Mouse (Mus musculus): Measurements from ENCODE around the gene Rasgef1b. TPM values are rescaled to one million over a fixed set of nuclear protein-coding genes. Genes with fewer than 3 reads are reported as not detected.

Gene Rasgef1b
- total and polyA plus RNA-seq, 2 experiments = 4.0 to 20.4 TPM

DNA sequence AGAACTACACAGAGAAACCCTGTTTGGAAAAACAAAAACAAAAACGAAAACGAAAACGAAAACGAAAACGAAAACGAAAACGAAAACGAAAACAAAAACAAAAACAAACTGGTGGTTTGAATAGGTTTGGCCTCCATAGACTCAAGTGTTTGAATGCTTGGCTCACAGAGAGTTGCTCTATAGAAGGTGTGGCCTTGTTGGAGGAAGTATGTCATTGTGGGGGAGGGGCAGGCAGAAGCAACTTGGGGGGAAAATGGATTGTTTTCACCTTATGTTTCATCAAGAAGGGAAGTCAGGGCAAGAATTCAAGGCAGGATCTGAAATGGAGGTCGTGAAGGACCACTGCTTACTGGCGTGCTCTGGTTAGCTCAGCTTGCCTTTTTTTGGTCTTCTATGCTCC is 386.3 kb downstream of the Rasgef1b start:
- Histone ChIP-seq H3K4me3 (ENCODE audit: insufficient read depth, low read depth, low read length) (no peak overlapping the region), H3K4me1 (ENCODE audit: control insufficient read depth, insufficient read depth, low read length) (peaks cover 2% of the 10 kb centered on the region; the same call in 1 of the 2 replicates), H3K79me2 (ENCODE audit: control insufficient read depth, insufficient read depth, low read length) (no peaks in the 10 kb centered on the region), H3K27me3 (ENCODE audit: control insufficient read depth, insufficient read depth, low read length) (no peaks in the 10 kb centered on the region), H3K36me3 (ENCODE audit: control insufficient read depth, insufficient read depth, low read length) (no peaks in the 10 kb centered on the region), H3K27ac (replicated peaks; ENCODE audit: insufficient read depth, low read depth, low read length) (no peak overlapping the region), H3K9ac (ENCODE audit: low read depth, low read length) (no peak overlapping the region)
- WGBS = 96% methylated on average over 10 of the region's 10 CpGs
- no peak for TF ChIP-seq CTCF (IDR thresholded peaks at IDR 0.05; ENCODE audit: low read depth, low read length)
- DNase-seq (ENCODE audit: extremely low read depth, low read depth, low spot score) = no peak

DNA sequence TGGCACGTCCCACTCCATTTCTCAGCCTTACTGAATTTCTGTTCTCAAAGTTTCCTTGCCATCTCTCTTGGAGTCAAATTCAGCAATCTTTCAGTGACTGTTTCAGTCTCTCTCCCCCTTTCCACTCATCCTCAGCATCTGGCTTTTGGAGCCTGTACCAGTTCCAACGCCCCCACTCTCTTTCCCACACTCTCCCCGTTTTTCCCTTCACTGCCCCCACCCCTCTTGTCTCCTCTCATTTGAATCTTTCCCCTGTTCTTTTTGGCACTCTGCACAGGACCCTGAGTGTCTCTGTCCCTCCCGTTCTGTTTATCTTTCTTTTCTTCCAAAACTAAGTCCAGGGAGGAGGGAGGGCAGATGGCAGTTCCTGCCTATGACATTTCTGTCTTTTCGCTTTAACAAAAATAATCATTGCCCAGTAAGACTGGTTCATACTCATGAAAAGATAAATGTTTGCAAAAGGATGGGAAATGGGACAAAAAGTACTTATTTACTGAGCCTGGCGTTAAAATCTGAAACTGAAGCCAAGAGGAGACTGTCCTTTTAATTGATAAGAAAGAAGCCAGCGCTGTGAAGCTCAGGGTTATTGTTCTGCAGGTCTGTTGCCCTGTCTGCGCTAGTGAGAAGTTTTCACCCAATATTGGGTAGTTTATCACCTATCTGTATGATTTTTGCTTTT is 388.4 kb downstream of the Rasgef1b start:
- H3K27ac ChIP-seq (replicated peaks; ENCODE audit: insufficient read depth, low read depth, low read length) = peak overlapping the region; percentile 90
- peak; percentile 97 for DNase-seq (ENCODE audit: extremely low read depth, low read depth, low spot score)
- no peak for TF ChIP-seq CTCF (IDR thresholded peaks at IDR 0.05; ENCODE audit: low read depth, low read length)
- no peaks in the 10 kb centered on the region for H3K36me3 ChIP-seq (ENCODE audit: control insufficient read depth, insufficient read depth, low read length)
- no peaks in the 10 kb centered on the region for H3K27me3 ChIP-seq (ENCODE audit: control insufficient read depth, insufficient read depth, low read length)
- H3K4me1 ChIP-seq (ENCODE audit: control insufficient read depth, insufficient read depth, low read length) = peaks cover 2% of the 10 kb centered on the region; the same call in 1 of the 2 replicates
- peak overlapping the region; percentile 25 for H3K9ac ChIP-seq (ENCODE audit: low read depth, low read length)
- no peaks in the 10 kb centered on the region for H3K79me2 ChIP-seq (ENCODE audit: control insufficient read depth, insufficient read depth, low read length)
- no peak overlapping the region; the same call in 1 of the 2 replicates for H3K4me3 ChIP-seq (ENCODE audit: insufficient read depth, low read depth, low read length)
- WGBS = 10% methylated on average over 8 of the region's 8 CpGs

DNA sequence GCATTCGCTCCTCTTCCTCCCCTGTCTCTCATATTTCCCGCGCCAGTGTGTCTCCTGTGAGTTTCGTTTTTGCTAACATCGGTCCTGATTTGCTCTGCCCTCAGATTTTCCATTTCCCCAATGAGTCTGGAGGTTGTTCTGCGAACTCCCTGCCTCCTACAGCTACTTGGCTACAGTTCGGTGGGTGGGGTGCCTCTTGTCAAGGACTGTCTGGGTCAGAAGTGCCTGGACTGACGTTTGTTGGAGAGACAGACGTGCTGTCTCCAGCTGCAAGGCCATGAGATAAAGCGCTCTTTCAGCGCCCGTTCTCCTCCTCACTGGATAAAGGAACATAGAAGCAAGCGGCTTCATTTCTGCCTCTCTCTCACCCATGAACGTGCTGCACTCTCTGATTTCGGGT is 389.1 kb downstream of the Rasgef1b start:
- no peaks in the 10 kb centered on the region for H3K79me2 ChIP-seq (ENCODE audit: control insufficient read depth, insufficient read depth, low read length)
- peak overlapping the region; percentile 17; the same call in 1 of the 2 replicates for H3K4me3 ChIP-seq (ENCODE audit: insufficient read depth, low read depth, low read length)
- H3K9ac ChIP-seq (ENCODE audit: low read depth, low read length) = peak overlapping the region; percentile 25
- TF ChIP-seq CTCF (IDR thresholded peaks at IDR 0.05; ENCODE audit: low read depth, low read length) = no peak
- TF ChIP-seq POLR2A (IDR thresholded peaks at IDR 0.05; ENCODE audit: extremely low read depth, insufficient read depth, low read length) = no peak
- 16% methylated on average over 15 of the region's 15 CpGs for WGBS
- DNase-seq (ENCODE audit: extremely low read depth, low read depth, low spot score) = peak; percentile 91
- peaks cover 2% of the 10 kb centered on the region; the same call in 1 of the 2 replicates for H3K4me1 ChIP-seq (ENCODE audit: control insufficient read depth, insufficient read depth, low read length)
- H3K27me3 ChIP-seq (ENCODE audit: control insufficient read depth, insufficient read depth, low read length) = no peaks in the 10 kb centered on the region
- H3K27ac ChIP-seq (replicated peaks; ENCODE audit: insufficient read depth, low read depth, low read length) = peak overlapping the region; percentile 90
- no peaks in the 10 kb centered on the region for H3K36me3 ChIP-seq (ENCODE audit: control insufficient read depth, insufficient read depth, low read length)

DNA sequence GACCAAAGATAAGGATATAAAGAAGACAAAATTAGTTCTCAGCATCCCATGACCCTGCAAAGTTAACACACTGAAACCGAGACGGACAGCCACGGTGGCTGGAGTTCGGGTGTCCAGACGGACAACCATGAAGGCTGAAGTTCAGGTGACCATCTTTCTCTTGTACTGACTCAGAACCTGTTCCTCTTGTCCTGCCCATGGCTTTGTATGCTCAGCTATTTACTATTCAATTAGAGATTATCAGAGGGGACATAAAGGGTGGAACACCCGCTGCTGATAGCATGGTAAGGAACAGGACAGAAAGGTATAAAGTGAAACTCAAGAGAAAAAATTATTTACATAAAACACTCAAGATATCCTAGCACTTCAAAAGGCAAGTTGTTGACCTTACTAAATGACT is 390.0 kb downstream of the Rasgef1b start:
- Histone ChIP-seq H3K79me2 (ENCODE audit: control insufficient read depth, insufficient read depth, low read length) (no peaks in the 10 kb centered on the region), H3K27ac (replicated peaks; ENCODE audit: insufficient read depth, low read depth, low read length) (no peak overlapping the region; the same call in 1 of the 2 replicates), H3K9ac (ENCODE audit: low read depth, low read length) (no peak overlapping the region), H3K4me1 (ENCODE audit: control insufficient read depth, insufficient read depth, low read length) (peaks cover 2% of the 10 kb centered on the region; the same call in 1 of the 2 replicates), H3K4me3 (ENCODE audit: insufficient read depth, low read depth, low read length) (no peak overlapping the region), H3K27me3 (ENCODE audit: control insufficient read depth, insufficient read depth, low read length) (no peaks in the 10 kb centered on the region), H3K36me3 (ENCODE audit: control insufficient read depth, insufficient read depth, low read length) (no peaks in the 10 kb centered on the region)
- no peak for DNase-seq (ENCODE audit: extremely low read depth, low read depth, low spot score)
- TF ChIP-seq CTCF (IDR thresholded peaks at IDR 0.05; ENCODE audit: low read depth, low read length) (no peak), POLR2A (IDR thresholded peaks at IDR 0.05; ENCODE audit: extremely low read depth, insufficient read depth, low read length) (no peak)
- 91% methylated on average over 6 of the region's 6 CpGs for WGBS

DNA sequence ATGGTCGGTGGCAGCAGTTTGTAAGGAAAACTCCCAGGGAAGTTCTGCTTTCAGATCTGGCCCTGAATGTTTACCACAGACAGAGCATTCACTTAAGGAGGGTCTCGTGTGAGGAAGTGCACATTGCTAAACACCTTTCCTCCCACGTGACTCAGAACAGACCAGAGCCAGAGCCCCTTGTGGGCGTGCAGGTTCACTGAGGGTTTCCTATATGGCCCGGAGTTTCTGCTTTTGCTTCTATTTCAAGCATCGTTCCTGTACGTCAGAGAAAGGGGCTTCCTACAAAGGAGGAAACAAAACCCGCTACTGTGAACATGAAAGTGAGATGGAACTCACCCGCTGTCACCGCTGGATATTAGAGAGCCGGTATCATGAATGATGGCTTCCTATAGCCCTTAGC is 392.4 kb downstream of the Rasgef1b start:
- Histone ChIP-seq H3K79me2 (ENCODE audit: control insufficient read depth, insufficient read depth, low read length) (no peaks in the 10 kb centered on the region), H3K9ac (ENCODE audit: low read depth, low read length) (no peak overlapping the region), H3K4me1 (ENCODE audit: control insufficient read depth, insufficient read depth, low read length) (peaks cover 2% of the 10 kb centered on the region; the same call in 1 of the 2 replicates), H3K27me3 (ENCODE audit: control insufficient read depth, insufficient read depth, low read length) (no peaks in the 10 kb centered on the region), H3K27ac (replicated peaks; ENCODE audit: insufficient read depth, low read depth, low read length) (peak overlapping the region; percentile 23; the same call in 1 of the 2 replicates), H3K36me3 (ENCODE audit: control insufficient read depth, insufficient read depth, low read length) (no peaks in the 10 kb centered on the region), H3K4me3 (ENCODE audit: insufficient read depth, low read depth, low read length) (no peak overlapping the region)
- peak; percentile 37 for DNase-seq (ENCODE audit: extremely low read depth, low read depth, low spot score)
- TF ChIP-seq CTCF (IDR thresholded peaks at IDR 0.05; ENCODE audit: low read depth, low read length) = no peak
- TF ChIP-seq POLR2A (IDR thresholded peaks at IDR 0.05; ENCODE audit: extremely low read depth, insufficient read depth, low read length) = no peak
- WGBS = 81% methylated on average over 11 of the region's 11 CpGs

DNA sequence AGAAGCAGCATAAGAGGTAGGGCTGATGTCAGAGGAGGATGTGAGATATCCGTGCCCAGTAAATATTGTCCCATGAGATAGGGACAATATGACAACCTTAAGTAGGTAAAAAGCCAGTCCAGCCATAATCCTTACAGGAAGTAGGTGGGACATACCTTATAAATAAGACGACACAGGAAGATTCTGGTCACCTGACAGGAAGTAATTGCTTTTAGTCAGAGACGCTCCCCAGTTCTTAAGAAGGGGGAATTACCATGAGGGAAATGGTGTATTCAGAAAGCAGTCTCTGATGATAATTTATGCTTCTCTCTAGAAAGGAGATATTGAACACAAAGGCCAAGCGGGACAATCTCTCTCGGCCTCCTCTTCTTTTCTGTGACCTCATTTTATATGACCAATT is 394.8 kb downstream of the Rasgef1b start:
- no peaks in the 10 kb centered on the region for H3K27me3 ChIP-seq (ENCODE audit: control insufficient read depth, insufficient read depth, low read length)
- no peak overlapping the region for H3K4me3 ChIP-seq (ENCODE audit: insufficient read depth, low read depth, low read length)
- no peaks in the 10 kb centered on the region for H3K36me3 ChIP-seq (ENCODE audit: control insufficient read depth, insufficient read depth, low read length)
- no peaks in the 10 kb centered on the region for H3K79me2 ChIP-seq (ENCODE audit: control insufficient read depth, insufficient read depth, low read length)
- H3K9ac ChIP-seq (ENCODE audit: low read depth, low read length) = no peak overlapping the region
- no peak for TF ChIP-seq POLR2A (IDR thresholded peaks at IDR 0.05; ENCODE audit: extremely low read depth, insufficient read depth, low read length)
- TF ChIP-seq CTCF (IDR thresholded peaks at IDR 0.05; ENCODE audit: low read depth, low read length) = no peak
- peaks cover under 1% of the 10 kb centered on the region; the same call in 1 of the 2 replicates for H3K4me1 ChIP-seq (ENCODE audit: control insufficient read depth, insufficient read depth, low read length)
- 82% methylated on average over 5 of the region's 5 CpGs for WGBS
- DNase-seq (ENCODE audit: extremely low read depth, low read depth, low spot score) = no peak
- H3K27ac ChIP-seq (replicated peaks; ENCODE audit: insufficient read depth, low read depth, low read length) = no peak overlapping the region

Data from liver, adult 2 months (tissue).